Mouse (Mus musculus) erythroblast, adult 5-6 weeks (primary cell): ENCODE measurements around the gene Vsig1. TPM values are rescaled to one million over a fixed set of nuclear protein-coding genes. Genes with fewer than 3 reads are reported as not detected.

Source experiments
- total RNA-seq, 2 experiments: library from RNA; stranded (forward) in 1 of 2; stranded (reverse) in 1 of 2; fragments of 150-400 nt in 1 of 2; fragments of 200-764, 138-1000 nt in 1 of 2; gene quantifications; 2 replicates each; pipeline versions ENCODE4 v1.2.3 to v1.2.4; 2015 to 2017; ENCODE audit warnings: low replicate concordance in 2 of 2

The Vsig1 gene
- total RNA-seq, 2 experiments from 2014 or later = not detected

Other genes with a start within 250 kb of the Vsig1 start
- gene Mid2, start 243.0 kb upstream of the Vsig1 start, total RNA-seq (2015; ENCODE audit: low replicate concordance) = not detected in 2 replicates
- gene Mid2, start 243.0 kb upstream of the Vsig1 start, total RNA-seq (2017; ENCODE audit: low replicate concordance) = 0.09 TPM in 1 of 2 replicates, not detected in the other
- gene Tex13b, start 94.2 kb upstream of the Vsig1 start, total RNA-seq (2015; ENCODE audit: low replicate concordance) = not detected in 2 replicates
- gene Tex13b, start 94.2 kb upstream of the Vsig1 start, total RNA-seq (2017; ENCODE audit: low replicate concordance) = not detected in 2 replicates
- 13.6 and 19.4 TPM in 2 replicates for gene Psmd10, start 49.1 kb downstream of the Vsig1 start, total RNA-seq (2015; ENCODE audit: low replicate concordance)
- 13.2 and 17.1 TPM in 2 replicates for gene Psmd10, start 49.1 kb downstream of the Vsig1 start, total RNA-seq (2017; ENCODE audit: low replicate concordance)
- gene Atg4a, start 49.3 kb downstream of the Vsig1 start, total RNA-seq (2015; ENCODE audit: low replicate concordance) = 280 and 324 TPM in 2 replicates
- gene Atg4a, start 49.3 kb downstream of the Vsig1 start, total RNA-seq (2017; ENCODE audit: low replicate concordance) = 428 and 538 TPM in 2 replicates